Mouse (Mus musculus) liver, postnatal 0 days (tissue): ENCODE measurements around the gene Hmgcl. TPM values are rescaled to one million over a fixed set of nuclear protein-coding genes. Genes with fewer than 3 reads are reported as not detected.

Experiments used
- ATAC-seq: fragments of 200-750 bp; cut with Nextera tagmentation; 2 replicates; pipeline ENCODE4 v1.8.0; 2017; ENCODE audit warnings: mild to moderate bottlenecking, moderate library complexity
- DNase-seq: peaks from one replicate; pipeline ENCODE4 v3.0.0-alpha.2; 2016
- H3K27ac ChIP-seq: fragments of 300-500 bp; sonication (generic); 2 replicates; pipeline ENCODE4 v1.5.1; 2014; ENCODE audit warnings: antibody characterized with exemption, moderate library complexity, mild to moderate bottlenecking, low read depth
- H3K27me3 ChIP-seq: fragments of 300-500 bp; sonication (generic); 2 replicates; pipeline ENCODE4 v1.6.1; 2014; ENCODE audit warnings: low read length, control low read depth, mixed read lengths; ENCODE audit not compliant: insufficient read depth
- H3K36me3 ChIP-seq: fragments of 300-500 bp; sonication (generic); replicated peaks from 2 replicates; pipeline ENCODE4 v1.6.1; 2014; ENCODE audit warnings: mild to moderate bottlenecking, control low read depth, low read length, moderate library complexity, mixed read lengths; ENCODE audit not compliant: insufficient read depth
- H3K4me1 ChIP-seq: fragments of 300-500 bp; sonication (generic); 2 replicates; pipeline ENCODE4 v1.6.1; 2014; ENCODE audit warnings: antibody characterized with exemption, mild to moderate bottlenecking, control low read depth; ENCODE audit not compliant: insufficient read depth
- H3K4me2 ChIP-seq: fragments of 300-500 bp; sonication (generic); 2 replicates; pipeline ENCODE4 v1.6.1; 2014; ENCODE audit warnings: low read depth, mild to moderate bottlenecking, low read length, moderate library complexity, mixed read lengths
- H3K4me3 ChIP-seq: fragments of 300-500 bp; sonication (generic); 2 replicates; pipeline ENCODE4 v1.5.1; 2014; ENCODE audit warnings: low read depth, low read length
- H3K9ac ChIP-seq: fragments of 300-500 bp; sonication (generic); replicated peaks from 2 replicates; pipeline ENCODE4 v1.6.1; 2014; ENCODE audit warnings: mild to moderate bottlenecking, moderate library complexity
- H3K9me3 ChIP-seq: fragments of 300-500 bp; sonication (generic); 2 replicates; pipeline ENCODE4 v1.6.1; 2016; ENCODE audit warnings: mild to moderate bottlenecking, control low read depth, low read length, mixed read lengths
- CTCF ChIP-seq: sonication (generic); IDR thresholded peaks from 2 replicates; pipeline ENCODE4 v1.5.1; 2016; ENCODE audit warnings: antibody characterized with exemption, low read depth
- EP300 ChIP-seq: IDR thresholded peaks from 2 replicates; pipeline ENCODE4 v1.6.1; 2016; ENCODE audit warnings: antibody characterized with exemption, low read depth, mild to moderate bottlenecking
- WGBS: fragments of 180-500 bp; shearing (Covaris S2); extraction: QIAGEN DNeasy Blood & Tissue Kit; methylation state at CpG from one replicate; pipeline ENCODE4 v1.1.7; 2014; ENCODE audit not compliant: insufficient replicate concordance; 5-methylcytosine and 5-hydroxymethylcytosine counted together
- polyA plus RNA-seq: library from polyadenylated mRNA; unstranded; fragments of >200 nt; fragmentation: Nextera tagmentation; extraction: Ambion mirVana; gene quantifications from 2 replicates; pipeline ENCODE4 v1.2.1, GENCODE M21; 2015

Hmgcl gene
- polyA plus RNA-seq, 1 experiment from 2014 or later = 364 TPM

GRCm38 (mm10) chr4:136008782-136009447, 62.7 kb downstream of the Hmgcl start:
- Histone ChIP-seq H3K27me3 (no peaks in the 10 kb centered on the region), H3K36me3 (peaks cover 88% of the 10 kb centered on the region), H3K27ac (peak overlapping the region; percentile 78), H3K4me1 (0 out of 2 replicates have a peak, but pooled peaks cover 5% of the 10 kb centered on the region), H3K4me2 (no peak overlapping the region), H3K9ac (no peak overlapping the region), H3K4me3 (no peak overlapping the region), H3K9me3 (no peaks in the 10 kb centered on the region)
- 71% methylated on average over 8 of the region's 8 CpGs for WGBS
- TF ChIP-seq EP300 = no peak
- no peak for TF ChIP-seq CTCF
- DNase-seq = peak; percentile 40
- peak; percentile 79 for ATAC-seq

DNA sequence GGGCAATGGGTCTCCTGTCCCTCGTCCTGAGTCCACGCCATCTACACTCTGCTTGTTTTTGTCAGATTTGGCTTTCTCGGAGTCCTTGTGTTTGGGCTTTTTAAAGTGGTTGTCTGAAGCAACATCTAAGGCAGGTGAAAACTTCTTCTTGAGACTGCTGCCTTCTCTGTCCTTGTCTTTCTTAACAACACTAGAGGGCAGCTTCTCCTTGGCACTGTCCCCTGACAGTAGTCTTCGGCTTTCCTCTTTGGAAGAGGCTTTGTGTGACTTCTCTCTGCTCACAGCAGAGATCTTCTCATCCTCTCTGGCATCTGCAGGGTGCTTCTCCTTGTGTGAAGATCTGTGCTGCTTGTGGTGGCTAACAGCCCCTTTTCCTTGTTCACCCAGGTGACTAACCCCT, 64.3 kb downstream of the Hmgcl start:
- Histone ChIP-seq H3K36me3 (peaks cover 75% of the 10 kb centered on the region), H3K27ac (no peak overlapping the region), H3K4me1 (0 out of 2 replicates have a peak, but pooled peaks cover 5% of the 10 kb centered on the region), H3K4me2 (no peak overlapping the region), H3K4me3 (no peak overlapping the region), H3K9ac (no peak overlapping the region), H3K27me3 (no peaks in the 10 kb centered on the region), H3K9me3 (no peaks in the 10 kb centered on the region)
- ATAC-seq (no peak), DNase-seq (no peak)
- 87% methylated on average over 4 of the region's 4 CpGs for WGBS
- TF ChIP-seq CTCF (no peak), EP300 (no peak)

Other genes with a start within 250 kb of the Hmgcl start
- 0.25 and 0.39 TPM in 2 replicates for gene Il22ra1, start 218.3 kb upstream of the Hmgcl start, polyA plus RNA-seq
- 0.02 and 0.11 TPM in 2 replicates for gene Myom3, start 186.7 kb upstream of the Hmgcl start, polyA plus RNA-seq
- gene Srsf10, start 90.7 kb upstream of the Hmgcl start, polyA plus RNA-seq = 62.1 and 67.6 TPM in 2 replicates
- gene Pnrc2, start 72.6 kb upstream of the Hmgcl start, polyA plus RNA-seq = 53.2 and 55.2 TPM in 2 replicates
- gene Cnr2, start 51.1 kb upstream of the Hmgcl start, polyA plus RNA-seq = 2.5 and 2.6 TPM in 2 replicates
- 45.2 and 50.7 TPM in 2 replicates for gene Fuca1, start 25.7 kb upstream of the Hmgcl start, polyA plus RNA-seq
- gene Gale, start 17.3 kb downstream of the Hmgcl start, polyA plus RNA-seq = 82.2 and 96.5 TPM in 2 replicates
- 54.2 and 55.5 TPM in 2 replicates for gene Lypla2, start 26.2 kb downstream of the Hmgcl start, polyA plus RNA-seq
- gene Pithd1, start 40.8 kb downstream of the Hmgcl start, polyA plus RNA-seq = 42.9 and 45.2 TPM in 2 replicates
- 15.9 and 16.7 TPM in 2 replicates for gene Eloa, start 75.3 kb downstream of the Hmgcl start, polyA plus RNA-seq
- gene Rpl11, start 107.0 kb downstream of the Hmgcl start, polyA plus RNA-seq = 251 and 260 TPM in 2 replicates
- gene Id3, start 197.0 kb downstream of the Hmgcl start, polyA plus RNA-seq = 77.3 and 79.1 TPM in 2 replicates
- 48.6 and 50.2 TPM in 2 replicates for gene E2f2, start 225.9 kb downstream of the Hmgcl start, polyA plus RNA-seq